Comparison of ENCODE assay signal across 9 mouse cellular contexts in the genomic region with DNA sequence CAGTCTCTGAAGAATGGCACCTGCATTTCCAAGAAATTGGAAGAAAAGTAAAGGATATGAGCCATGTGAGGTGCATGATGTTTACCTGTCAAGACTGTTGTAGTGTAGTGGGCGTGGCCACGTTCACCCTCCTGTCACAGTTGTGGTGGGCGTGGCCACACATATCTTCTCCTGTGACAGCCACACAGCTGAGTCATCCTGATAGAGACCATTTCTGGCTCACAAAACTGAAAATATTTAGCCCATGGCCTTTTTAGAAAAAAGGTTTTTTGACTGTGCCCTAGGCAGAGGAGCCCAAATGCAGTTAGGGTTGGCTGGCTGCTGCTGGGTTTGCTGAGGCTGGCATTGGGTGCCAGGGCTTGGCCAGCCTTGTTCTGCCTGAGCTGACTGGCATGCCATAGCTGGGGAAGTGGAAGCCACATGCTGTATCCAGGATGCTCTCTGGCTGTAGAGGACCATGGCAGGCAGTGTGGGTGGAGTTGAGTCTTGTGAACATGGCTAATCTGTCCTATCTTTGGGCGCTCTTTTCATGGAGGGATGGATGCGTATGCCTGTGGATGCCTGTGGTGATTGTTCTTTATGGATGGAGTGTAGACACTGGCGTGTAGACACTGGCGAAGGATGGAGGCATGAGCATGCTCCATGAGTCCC. TPM values are rescaled to one million over a fixed set of nuclear protein-coding genes. Genes with fewer than 3 reads are reported as not detected.
A peak's percentile ranks its signal among the peaks of the same experiment; 100 is the strongest.
DNase-seq lines count a peak whose midpoint lies in the region; ATAC-seq lines count a peak whose summit lies in the region.
"Had no signal": no experiment of that assay in that cellular context is flagged by ENCODE, and none has a peak within 500 bp of the region (broad histone marks: within the 10 kb centered on the region; RNA-seq: fewer than 3 reads in every experiment).

No protein-coding gene starts in this region.

- no peaks in the 10 kb centered on the region for H3K27me3 ChIP-seq in liver, embryonic 12.5 days (replicated peaks)

- H3K9me3 ChIP-seq in liver, embryonic 12.5 days (replicated peaks): no peaks in the 10 kb centered on the region

- H3K4me2 ChIP-seq in liver, embryonic 12.5 days: peak overlapping the region; percentile 63
- H3K4me2 ChIP-seq: hindbrain, embryonic 14.5 days; lung, embryonic 14.5 days had no signal

- H3K27ac ChIP-seq in liver, embryonic 12.5 days: peak overlapping the region; percentile 99
- H3K27ac ChIP-seq: hindbrain, embryonic 14.5 days had no signal

- peaks cover 58% of the 10 kb centered on the region for H3K4me1 ChIP-seq in liver, embryonic 12.5 days

- peak; percentile 89 for ATAC-seq in liver, embryonic 12.5 days

- H3K36me3 ChIP-seq in liver, embryonic 12.5 days: peaks cover 91% of the 10 kb centered on the region

- H3K9ac ChIP-seq in liver, embryonic 12.5 days: peak overlapping the region; percentile 60
- H3K9ac ChIP-seq: hindbrain, embryonic 14.5 days; lung, embryonic 14.5 days had no signal

- peak overlapping the region; percentile 29 for H3K4me3 ChIP-seq in liver, embryonic 12.5 days

- DNase-seq in spleen, adult 12 weeks (ENCODE audit: low spot score): peak; percentile 68
- no peak for DNase-seq in spleen, adult 18-20 months
- DNase-seq in ZHBTc4 (ENCODE audit: low read depth, low spot score) (peak; percentile 68), adipocyte (ENCODE audit: low spot score) (no peak)
- DNase-seq in lung, adult 18-20 months: no peak
- no peak for DNase-seq in gastrocnemius, postnatal 25 days
- DNase-seq: lung, embryonic 14.5 days had no signal

- whole genome bisulfite sequencing in liver, embryonic 12.5 days (ENCODE audit: insufficient replicate concordance): 56% methylated on average over 7 of the region's 7 CpGs

RNA-seq across cellular contexts. Expression of gene Pgs1, which starts 14.6 kb away (rescaled TPM):
- polyA plus RNA-seq in liver, embryonic 12.5 days (2016; fragmentation: Nextera tagmentation; extraction: Ambion mirVana): 26.4 and 29.6 TPM in 2 replicates
- 10 to 100 TPM; 18.4 to 18.6 TPM for total RNA-seq in gastrocnemius, postnatal 25 days (2021)

RNA-seq across cellular contexts. Expression of gene Socs3, which starts 30.8 kb away (rescaled TPM):
- polyA plus RNA-seq in liver, embryonic 12.5 days (2016; fragmentation: Nextera tagmentation; extraction: Ambion mirVana): 8.6 and 9.8 TPM in 2 replicates
- total RNA-seq in gastrocnemius, postnatal 25 days (2021): 1 to 10 TPM; 4.4 to 6.1 TPM

Comparison
In these comparisons a context has a peak if more than half of its experiments do, and no peak if none do; other contexts are left out.
1. DNase-seq: peak in spleen, adult 12 weeks (single experiment) and ZHBTc4 (single experiment); none in spleen, adult 18-20 months (0 of 2), adipocyte (single experiment), lung, adult 18-20 months (0 of 2) and gastrocnemius, postnatal 25 days (single experiment).